Mouse (Mus musculus): ENCODE data around the gene Pomp. TPM values are rescaled to one million over a fixed set of nuclear protein-coding genes. Genes with fewer than 3 reads are reported as not detected.

The Pomp gene
- 159 and 233 TPM in 2 replicates for total RNA-seq (2014; rRNA removed)
- 71.0 and 101 TPM in 2 replicates for polyA plus RNA-seq (2012; rRNA removed)

DNA sequence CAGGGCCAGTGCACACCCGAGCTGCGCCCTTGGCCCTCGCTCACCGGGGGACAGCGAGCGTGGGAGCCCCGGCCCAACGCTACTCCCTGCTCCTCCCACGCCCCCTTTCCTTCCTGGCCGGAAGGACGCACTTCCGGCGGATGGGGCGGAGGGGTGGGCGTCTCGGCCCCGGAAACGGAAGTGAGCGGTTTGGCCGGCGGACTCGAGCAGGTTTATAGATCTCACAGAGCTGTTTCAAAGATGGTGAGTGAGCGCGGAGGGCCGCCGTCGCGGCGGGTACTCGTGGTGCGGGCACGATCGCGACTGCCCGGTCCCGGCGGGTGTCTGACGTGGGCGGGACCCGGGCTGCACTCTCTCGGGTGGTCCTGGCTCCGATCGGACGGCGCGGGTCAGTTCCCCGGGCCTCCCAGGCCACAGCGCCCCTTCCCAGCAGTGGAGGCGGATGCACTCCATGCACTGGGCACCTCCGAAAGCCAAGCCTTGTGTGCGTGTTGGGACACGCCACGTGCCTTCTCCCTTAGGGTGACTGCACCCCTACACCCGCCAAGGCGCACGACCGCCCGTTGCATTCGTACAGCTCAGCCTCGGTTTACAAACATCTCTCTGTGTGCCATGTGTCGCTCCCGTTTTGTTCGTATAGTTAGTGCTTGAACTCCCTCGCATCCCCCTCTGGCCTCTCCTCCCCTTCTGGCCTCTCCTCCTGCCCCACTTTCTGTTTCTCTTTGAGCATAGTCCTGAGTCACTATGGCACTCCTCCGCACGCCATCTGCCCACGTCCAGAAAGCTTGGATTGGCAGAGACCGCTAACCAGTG, at the start of gene Pomp:
TSS of gene Pomp (plus strand) at position 13 of the 813 bp plus-strand sequence.
- Histone ChIP-seq H3K36me3 (ENCODE audit: control insufficient read depth, insufficient read depth, low read length) (peaks cover 13% of the 10 kb centered on the region), H3K9ac (ENCODE audit: low read depth, low read length) (peak within 1 kb of the TSS; percentile 86), H3K27ac (replicated peaks; ENCODE audit: insufficient read depth, low read depth, low read length) (peak within 1 kb of the TSS; percentile 85), H3K4me3 (ENCODE audit: insufficient read depth, low read depth, low read length) (peak within 1 kb of the TSS; percentile 87), H3K4me1 (ENCODE audit: control insufficient read depth, insufficient read depth, low read length) (peaks cover 3% of the 10 kb centered on the region; the same call in 1 of the 2 replicates), H3K27me3 (ENCODE audit: control insufficient read depth, insufficient read depth, low read length) (no peaks in the 10 kb centered on the region), H3K79me2 (ENCODE audit: control insufficient read depth, insufficient read depth, low read length) (peaks cover 36% of the 10 kb centered on the region)
- peak; percentile 64 for TF ChIP-seq POLR2A (IDR thresholded peaks at IDR 0.05; ENCODE audit: extremely low read depth, insufficient read depth, low read length)
- no peak for TF ChIP-seq CTCF (IDR thresholded peaks at IDR 0.05; ENCODE audit: low read depth, low read length)
- WGBS = under 1% methylated on average over 68 of the region's 68 CpGs
- DNase-seq (ENCODE audit: extremely low read depth, low read depth, low spot score) = peak; percentile 78

DNA sequence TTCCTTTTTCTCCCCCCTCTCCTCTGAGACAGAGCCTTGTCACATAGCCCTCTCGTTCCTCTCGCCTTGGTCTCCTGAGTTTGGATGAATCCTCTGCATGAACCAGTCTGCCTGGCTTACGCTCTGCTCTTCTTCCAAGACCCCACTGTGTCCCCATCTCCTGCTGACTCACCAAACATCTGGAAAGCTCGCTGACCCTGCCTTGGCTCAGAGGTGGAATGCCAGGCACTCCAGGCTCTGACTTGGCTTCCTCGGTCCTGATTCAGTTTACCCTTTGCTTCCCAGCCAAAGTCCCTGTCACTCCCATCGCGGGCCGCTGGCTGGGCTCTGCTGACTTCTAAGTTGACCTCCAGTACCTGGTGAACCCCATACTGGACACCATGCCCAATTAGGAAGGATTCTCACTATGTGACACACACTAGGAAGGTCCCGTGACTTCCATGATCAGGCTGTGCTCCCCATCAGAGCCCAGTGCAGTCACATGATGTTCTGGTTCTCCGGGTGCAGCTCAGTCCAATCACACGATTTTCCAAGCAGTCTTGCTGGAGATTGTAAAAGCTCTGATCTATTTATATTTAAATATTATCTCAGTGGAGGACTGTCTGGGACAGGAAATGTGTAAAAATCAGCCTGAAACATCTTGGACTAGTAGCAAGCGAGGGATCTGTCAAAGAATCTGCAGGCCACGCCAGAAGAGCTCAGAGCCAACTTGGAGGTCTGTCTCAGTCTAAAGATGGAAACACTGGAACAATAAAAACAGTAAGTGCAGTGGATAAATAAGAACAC, 47.8 kb upstream of the Pomp start:
- WGBS = 84% methylated on average over 13 of the region's 13 CpGs
- no peaks in the 10 kb centered on the region for H3K4me1 ChIP-seq (ENCODE audit: control insufficient read depth, insufficient read depth, low read length)
- H3K27ac ChIP-seq (replicated peaks; ENCODE audit: insufficient read depth, low read depth, low read length) = no peak overlapping the region
- H3K4me3 ChIP-seq (ENCODE audit: insufficient read depth, low read depth, low read length) = no peak overlapping the region
- TF ChIP-seq POLR2A (IDR thresholded peaks at IDR 0.05; ENCODE audit: extremely low read depth, insufficient read depth, low read length) (no peak), CTCF (IDR thresholded peaks at IDR 0.05; ENCODE audit: low read depth, low read length) (no peak)
- no peak overlapping the region for H3K9ac ChIP-seq (ENCODE audit: low read depth, low read length)
- peak; percentile 22 for DNase-seq (ENCODE audit: extremely low read depth, low read depth, low spot score)
- no peaks in the 10 kb centered on the region for H3K36me3 ChIP-seq (ENCODE audit: control insufficient read depth, insufficient read depth, low read length)
- no peaks in the 10 kb centered on the region for H3K27me3 ChIP-seq (ENCODE audit: control insufficient read depth, insufficient read depth, low read length)
- H3K79me2 ChIP-seq (ENCODE audit: control insufficient read depth, insufficient read depth, low read length) = no peaks in the 10 kb centered on the region

DNA sequence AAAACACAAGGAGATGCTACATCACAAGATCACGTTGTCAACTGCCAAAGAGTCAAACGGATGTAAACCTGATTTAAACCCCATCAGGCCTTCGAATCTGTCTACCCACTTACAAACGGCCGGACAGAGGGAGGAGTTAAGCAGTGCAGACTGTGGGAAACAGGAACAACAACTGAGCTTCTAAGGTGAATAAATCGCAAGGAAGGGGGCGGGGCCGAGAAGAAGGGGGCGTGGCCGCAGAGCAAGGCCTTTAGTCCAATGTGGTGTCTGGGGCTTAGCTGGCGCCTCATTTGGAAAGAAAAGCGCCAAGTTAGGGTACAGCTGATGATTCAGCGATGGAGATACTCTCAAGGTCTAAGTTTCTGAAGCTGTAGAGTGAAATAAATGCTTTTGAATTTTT, 45.3 kb upstream of the Pomp start:
- WGBS = 80% methylated on average over 13 of the region's 13 CpGs
- Histone ChIP-seq H3K4me3 (ENCODE audit: insufficient read depth, low read depth, low read length) (no peak overlapping the region), H3K4me1 (ENCODE audit: control insufficient read depth, insufficient read depth, low read length) (no peaks in the 10 kb centered on the region), H3K27me3 (ENCODE audit: control insufficient read depth, insufficient read depth, low read length) (no peaks in the 10 kb centered on the region), H3K36me3 (ENCODE audit: control insufficient read depth, insufficient read depth, low read length) (no peaks in the 10 kb centered on the region), H3K27ac (replicated peaks; ENCODE audit: insufficient read depth, low read depth, low read length) (no peak overlapping the region), H3K79me2 (ENCODE audit: control insufficient read depth, insufficient read depth, low read length) (no peaks in the 10 kb centered on the region), H3K9ac (ENCODE audit: low read depth, low read length) (no peak overlapping the region)
- no peak for DNase-seq (ENCODE audit: extremely low read depth, low read depth, low spot score)
- TF ChIP-seq POLR2A (IDR thresholded peaks at IDR 0.05; ENCODE audit: extremely low read depth, insufficient read depth, low read length) (no peak), CTCF (IDR thresholded peaks at IDR 0.05; ENCODE audit: low read depth, low read length) (no peak)

DNA sequence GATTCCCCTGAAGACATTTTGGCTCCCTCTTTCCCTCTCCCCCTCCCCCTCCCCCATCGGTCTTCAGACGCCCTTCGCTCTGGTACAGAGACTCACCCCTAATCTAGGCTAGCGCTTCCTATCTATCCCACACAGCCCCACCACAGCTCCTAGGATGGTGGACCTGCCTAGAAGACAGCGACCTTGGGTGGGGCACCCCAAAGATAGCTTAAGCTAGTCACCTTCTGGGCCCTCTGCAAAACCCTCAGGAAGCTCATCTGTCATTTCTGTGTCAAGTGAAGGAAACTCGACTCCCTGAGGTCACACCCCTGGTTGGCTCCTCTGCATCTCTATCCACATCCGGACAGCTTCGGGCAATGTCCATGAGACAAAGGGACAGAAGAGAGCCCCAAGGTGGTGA, 44.7 kb upstream of the Pomp start:
- Histone ChIP-seq H3K79me2 (ENCODE audit: control insufficient read depth, insufficient read depth, low read length) (no peaks in the 10 kb centered on the region), H3K36me3 (ENCODE audit: control insufficient read depth, insufficient read depth, low read length) (no peaks in the 10 kb centered on the region), H3K4me3 (ENCODE audit: insufficient read depth, low read depth, low read length) (no peak overlapping the region), H3K27me3 (ENCODE audit: control insufficient read depth, insufficient read depth, low read length) (no peaks in the 10 kb centered on the region), H3K4me1 (ENCODE audit: control insufficient read depth, insufficient read depth, low read length) (no peaks in the 10 kb centered on the region), H3K27ac (replicated peaks; ENCODE audit: insufficient read depth, low read depth, low read length) (no peak overlapping the region), H3K9ac (ENCODE audit: low read depth, low read length) (no peak overlapping the region)
- 77% methylated on average over 8 of the region's 8 CpGs for WGBS
- DNase-seq (ENCODE audit: extremely low read depth, low read depth, low spot score) = no peak
- TF ChIP-seq CTCF (IDR thresholded peaks at IDR 0.05; ENCODE audit: low read depth, low read length) (no peak), POLR2A (IDR thresholded peaks at IDR 0.05; ENCODE audit: extremely low read depth, insufficient read depth, low read length) (no peak)

DNA sequence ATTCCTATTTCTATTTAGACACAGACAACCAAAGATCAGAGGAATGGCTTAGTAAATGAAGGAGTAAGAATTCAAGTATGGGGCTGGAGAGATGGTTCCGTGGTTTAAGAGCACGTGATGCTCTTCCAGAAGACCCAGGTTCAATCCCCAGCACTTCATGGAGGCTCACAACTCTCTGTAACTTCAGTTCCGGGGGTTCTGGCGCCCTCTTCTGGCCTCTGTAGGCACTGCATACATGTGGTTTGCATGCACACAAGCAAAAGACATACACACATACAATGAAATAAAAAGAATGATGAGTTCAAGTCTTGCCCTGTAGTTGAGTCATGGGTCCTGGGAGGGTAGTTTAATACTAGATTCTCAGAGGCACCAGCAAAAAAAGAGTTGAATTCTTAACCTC, 43.8 kb upstream of the Pomp start:
- H3K4me1 ChIP-seq (ENCODE audit: control insufficient read depth, insufficient read depth, low read length) = no peaks in the 10 kb centered on the region
- no peak for DNase-seq (ENCODE audit: extremely low read depth, low read depth, low spot score)
- no peaks in the 10 kb centered on the region for H3K27me3 ChIP-seq (ENCODE audit: control insufficient read depth, insufficient read depth, low read length)
- no peaks in the 10 kb centered on the region for H3K36me3 ChIP-seq (ENCODE audit: control insufficient read depth, insufficient read depth, low read length)
- H3K4me3 ChIP-seq (ENCODE audit: insufficient read depth, low read depth, low read length) = no peak overlapping the region
- WGBS = 67% methylated on average over 4 of the region's 4 CpGs
- H3K79me2 ChIP-seq (ENCODE audit: control insufficient read depth, insufficient read depth, low read length) = no peaks in the 10 kb centered on the region
- TF ChIP-seq POLR2A (IDR thresholded peaks at IDR 0.05; ENCODE audit: extremely low read depth, insufficient read depth, low read length) (no peak), CTCF (IDR thresholded peaks at IDR 0.05; ENCODE audit: low read depth, low read length) (peak; percentile 5; the same call in 1 of the 2 replicates)
- no peak overlapping the region for H3K9ac ChIP-seq (ENCODE audit: low read depth, low read length)
- no peak overlapping the region for H3K27ac ChIP-seq (replicated peaks; ENCODE audit: insufficient read depth, low read depth, low read length)
